Mouse (Mus musculus) forebrain, embryonic 15.5 days (tissue): ENCODE measurements around the gene Cpsf4l. TPM values are rescaled to one million over a fixed set of nuclear protein-coding genes. Genes with fewer than 3 reads are reported as not detected.

Experiments
- ATAC-seq: fragments of 200-750 bp; cut with Nextera tagmentation; replicated peaks from 2 replicates; pipeline ENCODE4 v1.8.0; 2017; ENCODE audit warnings: mild to moderate bottlenecking, moderate TSS enrichment, moderate library complexity
- H3K27ac ChIP-seq: fragments of 300-500 bp; sonication (generic); replicated peaks from 2 replicates; pipeline ENCODE4 v1.5.1; 2015; ENCODE audit warnings: mild to moderate bottlenecking, inconsistent platforms
- H3K27me3 ChIP-seq: fragments of 300-500 bp; sonication (generic); 2 replicates; pipeline ENCODE4 v1.6.1; 2015; ENCODE audit warnings: inconsistent platforms
- H3K36me3 ChIP-seq: fragments of 300-500 bp; sonication (generic); 2 replicates; pipeline ENCODE4 v1.6.1; 2015; ENCODE audit warnings: mild to moderate bottlenecking, inconsistent platforms
- H3K4me1 ChIP-seq: fragments of 300-500 bp; sonication (generic); 2 replicates; pipeline ENCODE4 v1.6.1; 2015; ENCODE audit warnings: inconsistent platforms
- H3K4me2 ChIP-seq: fragments of 300-500 bp; sonication (generic); replicated peaks from 2 replicates; pipeline ENCODE4 v1.6.1; 2015; ENCODE audit warnings: mild to moderate bottlenecking, inconsistent platforms
- H3K4me3 ChIP-seq: fragments of 300-500 bp; sonication (generic); 2 replicates; pipeline ENCODE4 v1.5.1; 2015; ENCODE audit warnings: mild to moderate bottlenecking, inconsistent platforms
- H3K9ac ChIP-seq: fragments of 300-500 bp; sonication (generic); replicated peaks from 2 replicates; pipeline ENCODE4 v1.6.1; 2015; ENCODE audit warnings: mild to moderate bottlenecking, inconsistent platforms
- H3K9me3 ChIP-seq: fragments of 300-500 bp; sonication (generic); 2 replicates; pipeline ENCODE4 v1.6.1; 2016; ENCODE audit warnings: inconsistent platforms
- WGBS: fragments of 180-500 bp; shearing (Covaris S2); methylation state at CpG from one replicate; pipeline ENCODE4 v1.1.7; 2015; ENCODE audit warnings: mixed read lengths; 5-methylcytosine and 5-hydroxymethylcytosine counted together
- polyA plus RNA-seq: library from polyadenylated mRNA; unstranded; fragments of >200 nt; fragmentation: Nextera tagmentation; extraction: Ambion mirVana; gene quantifications from 2 replicates; pipeline ENCODE4 v1.2.1, GENCODE M21; 2015

Gene Cpsf4l
- 0.18 and 0.38 TPM in 2 replicates for polyA plus RNA-seq

- Histone ChIP-seq H3K4me1 (peaks cover 17% of the 10 kb centered on the region), H3K27me3 (no peaks in the 10 kb centered on the region), H3K36me3 (no peaks in the 10 kb centered on the region), H3K9ac (no peak within 1 kb of the TSS), H3K4me2 (no peak within 1 kb of the TSS), H3K4me3 (no peak within 1 kb of the TSS), H3K27ac (peak within 1 kb of the TSS; percentile 47; the same call in 1 of the 2 replicates), H3K9me3 (no peaks in the 10 kb centered on the region)
- WGBS: 2% methylated on average over 11 of the region's 11 CpGs
- ATAC-seq: 0 out of 2 replicates have a peak, but pooled peaks have one; percentile 26
These were observed at the start of gene Cpsf4l for GRCm38 (mm10) chr11:113709731-113710256. Cpsf4l (minus strand) TSS chr11:113710017.

- H3K9ac ChIP-seq: no peak overlapping the region
- H3K4me1 ChIP-seq: peaks cover 6% of the 10 kb centered on the region
- no peaks in the 10 kb centered on the region for H3K36me3 ChIP-seq
- no peak overlapping the region for H3K27ac ChIP-seq
- H3K4me3 ChIP-seq: no peak overlapping the region
- H3K4me2 ChIP-seq: no peak overlapping the region
- ATAC-seq: no peak
- H3K9me3 ChIP-seq: no peaks in the 10 kb centered on the region
- no peaks in the 10 kb centered on the region for H3K27me3 ChIP-seq
- 92% methylated on average over 5 of the region's 5 CpGs for WGBS
These were observed 49.0 kb upstream of the Cpsf4l start for GRCm38 (mm10) chr11:113758851-113759250.

- ATAC-seq: no peak
- H3K36me3 ChIP-seq: no peaks in the 10 kb centered on the region
- 95% methylated on average over 12 of the region's 12 CpGs for WGBS
- no peak overlapping the region for H3K27ac ChIP-seq
- no peak overlapping the region for H3K9ac ChIP-seq
- H3K9me3 ChIP-seq: no peaks in the 10 kb centered on the region
- peaks cover 8% of the 10 kb centered on the region for H3K4me1 ChIP-seq
- no peak overlapping the region for H3K4me3 ChIP-seq
- H3K4me2 ChIP-seq: no peak overlapping the region
- no peaks in the 10 kb centered on the region for H3K27me3 ChIP-seq
These were observed 46.8 kb upstream of the Cpsf4l start for GRCm38 (mm10) chr11:113756578-113756977.

GRCm38 (mm10) chr11:113755878-113756277 lies 46.1 kb upstream of the Cpsf4l start:
- WGBS: 90% methylated on average over 14 of the region's 14 CpGs
- peaks cover 8% of the 10 kb centered on the region for H3K4me1 ChIP-seq
- H3K27me3 ChIP-seq: no peaks in the 10 kb centered on the region
- no peaks in the 10 kb centered on the region for H3K9me3 ChIP-seq
- ATAC-seq: no peak
- no peak overlapping the region for H3K9ac ChIP-seq
- no peak overlapping the region for H3K4me2 ChIP-seq
- no peaks in the 10 kb centered on the region for H3K36me3 ChIP-seq
- H3K4me3 ChIP-seq: no peak overlapping the region
- no peak overlapping the region for H3K27ac ChIP-seq

GRCm38 (mm10) chr11:113754845-113755244 lies 45.0 kb upstream of the Cpsf4l start:
- no peak overlapping the region for H3K4me2 ChIP-seq
- no peaks in the 10 kb centered on the region for H3K36me3 ChIP-seq
- H3K9ac ChIP-seq: no peak overlapping the region
- H3K4me3 ChIP-seq: no peak overlapping the region
- H3K27me3 ChIP-seq: no peaks in the 10 kb centered on the region
- no peak for ATAC-seq
- WGBS: 35% methylated on average over 9 of the region's 9 CpGs
- H3K9me3 ChIP-seq: no peaks in the 10 kb centered on the region
- no peak overlapping the region for H3K27ac ChIP-seq
- H3K4me1 ChIP-seq: peaks cover 13% of the 10 kb centered on the region

GRCm38 (mm10) chr11:113752685-113753430 lies 43.0 kb upstream of the Cpsf4l start:
- no peak for ATAC-seq

GRCm38 (mm10) chr11:113752158-113752661 lies 42.4 kb upstream of the Cpsf4l start:
- Histone ChIP-seq H3K36me3 (no peaks in the 10 kb centered on the region), H3K4me2 (peak overlapping the region; percentile 81), H3K27ac (peak overlapping the region; percentile 97), H3K4me1 (peaks cover 39% of the 10 kb centered on the region), H3K9ac (peak overlapping the region; percentile 98), H3K27me3 (no peaks in the 10 kb centered on the region), H3K9me3 (no peaks in the 10 kb centered on the region), H3K4me3 (peak overlapping the region; percentile 78)
- ATAC-seq: peak; percentile 4; the same call in 1 of the 2 replicates
- WGBS: 24% methylated on average over 15 of the region's 15 CpGs

More at GRCm38 (mm10) chr11:113752685-113753430, 43.0 kb upstream of the Cpsf4l start:
- Histone ChIP-seq H3K27ac (no peak overlapping the region), H3K4me1 (peaks cover 33% of the 10 kb centered on the region), H3K36me3 (no peaks in the 10 kb centered on the region), H3K4me3 (no peak overlapping the region), H3K27me3 (no peaks in the 10 kb centered on the region), H3K4me2 (0 out of 2 replicates have a peak overlapping the region, but pooled peaks have one; percentile 81), H3K9me3 (no peaks in the 10 kb centered on the region), H3K9ac (no peak overlapping the region)
- 95% methylated on average over 10 of the region's 10 CpGs for WGBS

GRCm38 (mm10) chr11:113751484-113752084 lies 41.8 kb upstream of the Cpsf4l start, which contains the start of gene Cdc42ep4:
Cdc42ep4 (minus strand) TSS chr11:113751881.
- peaks cover 43% of the 10 kb centered on the region for H3K4me1 ChIP-seq
- no peaks in the 10 kb centered on the region for H3K27me3 ChIP-seq
- H3K4me2 ChIP-seq: peak within 1 kb of the TSS; percentile 81
- under 1% methylated on average over 44 of the region's 44 CpGs for WGBS
- H3K9ac ChIP-seq: peak within 1 kb of the TSS; percentile 98
- no peaks in the 10 kb centered on the region for H3K9me3 ChIP-seq
- peak; percentile 90 for ATAC-seq
- H3K36me3 ChIP-seq: no peaks in the 10 kb centered on the region
- H3K27ac ChIP-seq: peak within 1 kb of the TSS; percentile 97
- H3K4me3 ChIP-seq: peak within 1 kb of the TSS; percentile 78

- Histone ChIP-seq H3K4me1 (peaks cover 45% of the 10 kb centered on the region), H3K4me2 (peak overlapping the region; percentile 81), H3K9me3 (no peaks in the 10 kb centered on the region), H3K4me3 (peak overlapping the region; percentile 78), H3K27ac (peak overlapping the region; percentile 97), H3K36me3 (no peaks in the 10 kb centered on the region), H3K27me3 (no peaks in the 10 kb centered on the region), H3K9ac (peak overlapping the region; percentile 98)
- under 1% methylated on average over 64 of the region's 67 CpGs for WGBS
- ATAC-seq: peak; percentile 56
These were observed 41.0 kb upstream of the Cpsf4l start for GRCm38 (mm10) chr11:113750571-113751483.

- ATAC-seq: no peak
- peak overlapping the region; percentile 97 for H3K27ac ChIP-seq
- H3K27me3 ChIP-seq: no peaks in the 10 kb centered on the region
- H3K36me3 ChIP-seq: no peaks in the 10 kb centered on the region
- WGBS: under 1% methylated on average over 9 of the region's 9 CpGs
- H3K9me3 ChIP-seq: no peaks in the 10 kb centered on the region
- peak overlapping the region; percentile 81 for H3K4me2 ChIP-seq
- peaks cover 49% of the 10 kb centered on the region for H3K4me1 ChIP-seq
- peak overlapping the region; percentile 78 for H3K4me3 ChIP-seq
- H3K9ac ChIP-seq: peak overlapping the region; percentile 98
These were observed 40.0 kb upstream of the Cpsf4l start for GRCm38 (mm10) chr11:113749749-113750351.
